Mouse (Mus musculus) embryonic fibroblast, embryonic 13.5 days (primary cell): ENCODE measurements around the gene Ccdc153.

Experiments used
- CTCF ChIP-seq: IDR thresholded peaks from 2 replicates; pipeline ENCODE4 v1.5.1; 2011; ENCODE audit warnings: mild to moderate bottlenecking, control low read depth, low read length, moderate library complexity, borderline replicate concordance; ENCODE audit not compliant: insufficient read depth
- POLR2A ChIP-seq: IDR thresholded peaks from 2 replicates; pipeline ENCODE4 v1.6.1; 2011; ENCODE audit warnings: low read depth, mild to moderate bottlenecking, control low read depth, low read length, moderate library complexity

- no peak for TF ChIP-seq POLR2A
- no peak for TF ChIP-seq CTCF
Observed at GRCm38 (mm10) chr9:44255136-44255521, 14.7 kb downstream of the Ccdc153 start.
